Mouse (Mus musculus) ES-E14 (cell line): ENCODE data around the gene Ctnnbl1.

Experiments used
- HCFC1 ChIP-seq: IDR thresholded peaks from 2 replicates; pipeline ENCODE4 v1.6.1; 2012; ENCODE audit warnings: low read length, inconsistent platforms, borderline replicate concordance; ENCODE audit not compliant: insufficient read depth
- ZC3H11A ChIP-seq: IDR thresholded peaks from 2 replicates; pipeline ENCODE4 v1.6.1; 2012; ENCODE audit warnings: low read depth, mild to moderate bottlenecking, inconsistent platforms, low read length, borderline replicate concordance

GRCm38 (mm10) chr2:157791528-157792162, 54.4 kb downstream of the Ctnnbl1 start:
- TF ChIP-seq HCFC1 (no peak), ZC3H11A (no peak)
